Mouse (Mus musculus): Measurements from ENCODE around the gene Smc4. TPM values are rescaled to one million over a fixed set of nuclear protein-coding genes. Genes with fewer than 3 reads are reported as not detected.
A peak's percentile ranks its signal among the peaks of the same experiment; 100 is the strongest.

Gene Smc4
- 14.2 TPM for polyA plus RNA-seq (2012; fragmentation: generic; extraction: Trizol)

GRCm38 (mm10) chr3:69004437-69005337, at the start of gene Smc4, which contains the start of gene Ift80:
Gene Smc4 (plus strand): TSS chr3:69004738.
Gene Ift80 (minus strand): TSS chr3:69004570.
- Histone ChIP-seq H3K4me3 (peak within 1 kb of the TSS; percentile 99), H3K36me3 (ENCODE audit: control insufficient read depth, insufficient read depth) (peaks cover 5% of the 10 kb centered on the region), H3ac (ENCODE audit: control insufficient read depth, insufficient read length) (peak within 1 kb of the TSS; percentile 83), H3K27me3 (ENCODE audit: control insufficient read depth, insufficient read depth, insufficient read length) (no peaks in the 10 kb centered on the region), H3K4me2 (ENCODE audit: low read depth) (peak within 1 kb of the TSS; percentile 77), H3K79me2 (ENCODE audit: control insufficient read depth, insufficient read depth) (peaks cover 62% of the 10 kb centered on the region)
- TF ChIP-seq SRF (IDR thresholded peaks at IDR 0.05; ENCODE audit: control insufficient read depth, insufficient read length, low read depth) (no peak), POLR2AphosphoS2 (IDR thresholded peaks at IDR 0.05; ENCODE audit: insufficient read length, low read depth) (peak; percentile 48), MYOD1 (IDR thresholded peaks at IDR 0.05; ENCODE audit: control insufficient read depth in 1 of 3, insufficient read length in 2 of 3, low read depth in 2 of 3) (no peak), CEBPB (IDR thresholded peaks at IDR 0.05; ENCODE audit: insufficient read depth, poor library complexity, severe bottlenecking) (peak; percentile 68), TCF3 (IDR thresholded peaks at IDR 0.05; ENCODE audit: insufficient read length, low read depth) (no peak), POLR2A (IDR thresholded peaks at IDR 0.05; ENCODE audit: insufficient read length, low read depth) (peak; percentile 62), USF1 (IDR thresholded peaks at IDR 0.05; ENCODE audit: low read depth) (no peak), MAX (IDR thresholded peaks at IDR 0.05; ENCODE audit: low read depth) (no peak), REST (IDR thresholded peaks at IDR 0.05; ENCODE audit: insufficient read depth, insufficient read length) (no peak), TCF12 (IDR thresholded peaks at IDR 0.05; ENCODE audit: insufficient read depth, poor library complexity, severe bottlenecking) (no peak), E2F4 (IDR thresholded peaks at IDR 0.05; ENCODE audit: insufficient read depth) (peak; percentile 95), MYOG (IDR thresholded peaks at IDR 0.05; ENCODE audit: control insufficient read depth in 1 of 3, insufficient read depth in 1 of 3, insufficient read length in 2 of 3, low read depth in 2 of 3) (no peak)

GRCm38 (mm10) chr3:68956454-68956853, 48.1 kb upstream of the Smc4 start:
- H3K36me3 ChIP-seq (ENCODE audit: control insufficient read depth, insufficient read depth), result no peaks in the 10 kb centered on the region
- H3K4me3 ChIP-seq, result no peak overlapping the region
- no peaks in the 10 kb centered on the region for H3K27me3 ChIP-seq (ENCODE audit: control insufficient read depth, insufficient read depth, insufficient read length)
- TF ChIP-seq TCF12 (IDR thresholded peaks at IDR 0.05; ENCODE audit: insufficient read depth, poor library complexity, severe bottlenecking) (no peak), POLR2AphosphoS2 (IDR thresholded peaks at IDR 0.05; ENCODE audit: insufficient read length, low read depth) (no peak), USF1 (IDR thresholded peaks at IDR 0.05; ENCODE audit: low read depth) (no peak), MAX (IDR thresholded peaks at IDR 0.05; ENCODE audit: low read depth) (no peak), MYOG (IDR thresholded peaks at IDR 0.05; ENCODE audit: control insufficient read depth in 1 of 3, insufficient read depth in 1 of 3, insufficient read length in 2 of 3, low read depth in 2 of 3) (no peak), POLR2A (IDR thresholded peaks at IDR 0.05; ENCODE audit: insufficient read length, low read depth) (no peak), MYOD1 (IDR thresholded peaks at IDR 0.05; ENCODE audit: control insufficient read depth in 1 of 3, insufficient read length in 2 of 3, low read depth in 2 of 3) (no peak), CEBPB (IDR thresholded peaks at IDR 0.05; ENCODE audit: insufficient read depth, poor library complexity, severe bottlenecking) (no peak), TCF3 (IDR thresholded peaks at IDR 0.05; ENCODE audit: insufficient read length, low read depth) (no peak), SRF (IDR thresholded peaks at IDR 0.05; ENCODE audit: control insufficient read depth, insufficient read length, low read depth) (no peak)
- no peak overlapping the region for H3ac ChIP-seq (ENCODE audit: control insufficient read depth, insufficient read length)
- no peak overlapping the region for H3K4me2 ChIP-seq (ENCODE audit: low read depth)
- no peaks in the 10 kb centered on the region for H3K79me2 ChIP-seq (ENCODE audit: control insufficient read depth, insufficient read depth)

- Histone ChIP-seq H3K79me2 (ENCODE audit: control insufficient read depth, insufficient read depth) (no peaks in the 10 kb centered on the region), H3ac (ENCODE audit: control insufficient read depth, insufficient read length) (no peak overlapping the region), H3K4me2 (ENCODE audit: low read depth) (no peak overlapping the region), H3K4me3 (no peak overlapping the region), H3K27me3 (ENCODE audit: control insufficient read depth, insufficient read depth, insufficient read length) (no peaks in the 10 kb centered on the region), H3K36me3 (ENCODE audit: control insufficient read depth, insufficient read depth) (peaks cover 6% of the 10 kb centered on the region)
- no peak for TF ChIP-seq MYOG (IDR thresholded peaks at IDR 0.05; ENCODE audit: control insufficient read depth in 1 of 3, insufficient read depth in 1 of 3, insufficient read length in 2 of 3, low read depth in 2 of 3)
- TF ChIP-seq TCF3 (IDR thresholded peaks at IDR 0.05; ENCODE audit: insufficient read length, low read depth), result no peak
- TF ChIP-seq POLR2A (IDR thresholded peaks at IDR 0.05; ENCODE audit: insufficient read length, low read depth), result no peak
- TF ChIP-seq REST (IDR thresholded peaks at IDR 0.05; ENCODE audit: insufficient read depth, insufficient read length), result no peak
- TF ChIP-seq MAX (IDR thresholded peaks at IDR 0.05; ENCODE audit: low read depth), result no peak
- TF ChIP-seq USF1 (IDR thresholded peaks at IDR 0.05; ENCODE audit: low read depth), result no peak
- no peak for TF ChIP-seq CEBPB (IDR thresholded peaks at IDR 0.05; ENCODE audit: insufficient read depth, poor library complexity, severe bottlenecking)
- TF ChIP-seq MYOD1 (IDR thresholded peaks at IDR 0.05; ENCODE audit: control insufficient read depth in 1 of 3, insufficient read length in 2 of 3, low read depth in 2 of 3), result no peak
- TF ChIP-seq TCF12 (IDR thresholded peaks at IDR 0.05; ENCODE audit: insufficient read depth, poor library complexity, severe bottlenecking), result no peak
- no peak for TF ChIP-seq POLR2AphosphoS2 (IDR thresholded peaks at IDR 0.05; ENCODE audit: insufficient read length, low read depth)
Observed at GRCm38 (mm10) chr3:68957413-68957812, 47.1 kb upstream of the Smc4 start.

GRCm38 (mm10) chr3:68964682-68965081, 39.9 kb upstream of the Smc4 start:
- Histone ChIP-seq H3K4me2 (ENCODE audit: low read depth) (no peak overlapping the region), H3K36me3 (ENCODE audit: control insufficient read depth, insufficient read depth) (peaks cover 6% of the 10 kb centered on the region)

More at GRCm38 (mm10) chr3:68964682-68965081, 39.9 kb upstream of the Smc4 start:
- H3K27me3 ChIP-seq (ENCODE audit: control insufficient read depth, insufficient read depth, insufficient read length), result no peaks in the 10 kb centered on the region
- H3ac ChIP-seq (ENCODE audit: control insufficient read depth, insufficient read length), result no peak overlapping the region
- H3K79me2 ChIP-seq (ENCODE audit: control insufficient read depth, insufficient read depth), result no peaks in the 10 kb centered on the region
- no peak overlapping the region for H3K4me3 ChIP-seq
- TF ChIP-seq MYOD1 (IDR thresholded peaks at IDR 0.05; ENCODE audit: control insufficient read depth in 1 of 3, insufficient read length in 2 of 3, low read depth in 2 of 3) (no peak), CEBPB (IDR thresholded peaks at IDR 0.05; ENCODE audit: insufficient read depth, poor library complexity, severe bottlenecking) (no peak), REST (IDR thresholded peaks at IDR 0.05; ENCODE audit: insufficient read depth, insufficient read length) (no peak), POLR2A (IDR thresholded peaks at IDR 0.05; ENCODE audit: insufficient read length, low read depth) (no peak)
